Mouse (Mus musculus) heart, embryonic 16.5 days (tissue): ENCODE results near the gene Tsr3. TPM values are rescaled to one million over a fixed set of nuclear protein-coding genes. Genes with fewer than 3 reads are reported as not detected.

Experiments used
- ATAC-seq: fragments of 200-750 bp; cut with Nextera tagmentation; replicated peaks from 2 replicates; pipeline ENCODE4 v1.8.0; 2017; ENCODE audit warnings: moderate number of reproducible peaks; ENCODE audit not compliant: insufficient read depth, low FRiP score; ENCODE audit errors: extremely low read depth
- H3K27ac ChIP-seq: fragments of 300-500 bp; sonication (generic); 2 replicates; pipeline ENCODE4 v1.5.1; 2014; ENCODE audit warnings: mild to moderate bottlenecking, low read length, control low read depth, moderate library complexity
- H3K27me3 ChIP-seq: fragments of 300-500 bp; sonication (generic); 2 replicates; pipeline ENCODE4 v1.6.1; 2014; ENCODE audit warnings: low read length, mixed read lengths; ENCODE audit not compliant: control insufficient read depth, insufficient read depth
- H3K36me3 ChIP-seq: fragments of 300-500 bp; sonication (generic); 2 replicates; pipeline ENCODE4 v1.6.1; 2014; ENCODE audit not compliant: control insufficient read depth, insufficient read depth
- H3K4me1 ChIP-seq: fragments of 300-500 bp; sonication (generic); 2 replicates; pipeline ENCODE4 v1.6.1; 2014; ENCODE audit warnings: low read length, mixed read lengths; ENCODE audit not compliant: control insufficient read depth, insufficient read depth
- H3K4me2 ChIP-seq: fragments of 300-500 bp; sonication (generic); 2 replicates; pipeline ENCODE4 v1.6.1; 2014; ENCODE audit warnings: low read depth, mild to moderate bottlenecking, control low read depth, low read length
- H3K4me3 ChIP-seq: fragments of 300-500 bp; sonication (generic); 2 replicates; pipeline ENCODE4 v1.5.1; 2014; ENCODE audit warnings: mild to moderate bottlenecking, control low read depth, low read length
- H3K9ac ChIP-seq: fragments of 300-500 bp; sonication (generic); 2 replicates; pipeline ENCODE4 v1.6.1; 2014; ENCODE audit warnings: low read length, control low read depth
- H3K9me3 ChIP-seq: fragments of 300-500 bp; sonication (generic); replicated peaks from 2 replicates; pipeline ENCODE4 v1.6.1; 2016; ENCODE audit warnings: low read length; ENCODE audit not compliant: control insufficient read depth
- WGBS: fragments of 180-500 bp; shearing (Covaris S2); extraction: QIAGEN DNeasy Blood & Tissue Kit; methylation state at CpG from one replicate; pipeline ENCODE4 v1.1.7; 2014; 5-methylcytosine and 5-hydroxymethylcytosine counted together
- microRNA-seq: library from miRNA; unstranded; fragments of <30 nt; microRNA quantifications from one replicate; pipeline ENCODE4, GENCODE M21; 2017
- polyA plus RNA-seq: library from polyadenylated mRNA; unstranded; fragments of >200 nt; fragmentation: Nextera tagmentation; extraction: Ambion mirVana; gene quantifications from 2 replicates; pipeline ENCODE4 v1.2.1, GENCODE M21; 2015

Gene Tsr3
- polyA plus RNA-seq, 1 experiment from 2014 or later, result 31.0 TPM

- Histone ChIP-seq H3K9ac (peak within 1 kb of the TSS; percentile 99), H3K4me3 (peak within 1 kb of the TSS; percentile 93), H3K4me2 (peak within 1 kb of the TSS; percentile 60), H3K27ac (peak within 1 kb of the TSS; percentile 94), H3K36me3 (no peaks in the 10 kb centered on the region), H3K27me3 (no peaks in the 10 kb centered on the region), H3K9me3 (no peaks in the 10 kb centered on the region), H3K4me1 (peaks cover 28% of the 10 kb centered on the region)
- ATAC-seq, result no peak
- WGBS, result 79% methylated on average over 9 of the region's 9 CpGs
Observed at GRCm38 (mm10) chr17:25274571-25275346, 34.8 kb downstream of the Tsr3 start, which contains the start of gene Ube2i. TSS of gene Ube2i (minus strand) at chr17:25274622.

GRCm38 (mm10) chr17:25275833-25276232, 35.9 kb downstream of the Tsr3 start:
- Histone ChIP-seq H3K9ac (no peak overlapping the region), H3K4me2 (no peak overlapping the region), H3K9me3 (no peaks in the 10 kb centered on the region), H3K27ac (no peak overlapping the region), H3K27me3 (no peaks in the 10 kb centered on the region), H3K4me1 (peaks cover 18% of the 10 kb centered on the region), H3K4me3 (no peak overlapping the region), H3K36me3 (no peaks in the 10 kb centered on the region)
- 88% methylated on average over 3 of the region's 3 CpGs for WGBS
- ATAC-seq, result no peak

GRCm38 (mm10) chr17:25282133-25282532, 42.2 kb downstream of the Tsr3 start:
- Histone ChIP-seq H3K36me3 (no peaks in the 10 kb centered on the region), H3K9ac (no peak overlapping the region), H3K4me3 (no peak overlapping the region), H3K27ac (no peak overlapping the region), H3K9me3 (peaks cover 4% of the 10 kb centered on the region; the same call in 1 of the 2 replicates), H3K4me2 (peak overlapping the region; percentile 1; the same call in 1 of the 2 replicates), H3K27me3 (no peaks in the 10 kb centered on the region), H3K4me1 (no peaks in the 10 kb centered on the region)
- no peak for ATAC-seq
- 29% methylated on average over 11 of the region's 11 CpGs for WGBS

- ATAC-seq, result no peak
- no peak overlapping the region for H3K4me2 ChIP-seq
- H3K9ac ChIP-seq, result no peak overlapping the region
- H3K27me3 ChIP-seq, result no peaks in the 10 kb centered on the region
- no peak overlapping the region for H3K27ac ChIP-seq
- peaks cover 4% of the 10 kb centered on the region; the same call in 1 of the 2 replicates for H3K9me3 ChIP-seq
- no peaks in the 10 kb centered on the region for H3K36me3 ChIP-seq
- WGBS, result 15% methylated on average over 3 of the region's 3 CpGs
- no peaks in the 10 kb centered on the region for H3K4me1 ChIP-seq
- no peak overlapping the region for H3K4me3 ChIP-seq
Observed at GRCm38 (mm10) chr17:25285033-25285432, 45.1 kb downstream of the Tsr3 start.

- Histone ChIP-seq H3K4me1 (no peaks in the 10 kb centered on the region), H3K9me3 (peaks cover 4% of the 10 kb centered on the region; the same call in 1 of the 2 replicates), H3K27ac (no peak overlapping the region), H3K4me2 (no peak overlapping the region), H3K27me3 (peaks cover 2% of the 10 kb centered on the region; the same call in 1 of the 2 replicates), H3K4me3 (no peak overlapping the region), H3K9ac (no peak overlapping the region), H3K36me3 (no peaks in the 10 kb centered on the region)
- WGBS, result 24% methylated on average over 4 of the region's 4 CpGs
- no peak for ATAC-seq
Observed at GRCm38 (mm10) chr17:25288842-25289241, 48.9 kb downstream of the Tsr3 start.

GRCm38 (mm10) chr17:25290411-25290810, 50.4 kb downstream of the Tsr3 start:
- H3K4me1 ChIP-seq, result no peaks in the 10 kb centered on the region
- H3K36me3 ChIP-seq, result no peaks in the 10 kb centered on the region
- no peaks in the 10 kb centered on the region for H3K9me3 ChIP-seq
- H3K4me3 ChIP-seq, result no peak overlapping the region
- H3K27ac ChIP-seq, result no peak overlapping the region
- no peak overlapping the region for H3K9ac ChIP-seq
- peaks cover 4% of the 10 kb centered on the region for H3K27me3 ChIP-seq
- WGBS, result 23% methylated on average over 4 of the region's 4 CpGs
- no peak for ATAC-seq
- no peak overlapping the region for H3K4me2 ChIP-seq

Small RNA genes within 50 kb of the gene (microRNA-seq; reads per million reads assigned to microRNA genes)
- gene Mir3547, result not detected

Other genes with a start within 250 kb of the Tsr3 start
- 3.9 and 4.2 TPM in 2 replicates for gene Cramp1l, start 224.4 kb upstream of the Tsr3 start, polyA plus RNA-seq
- gene Ift140, start 224.1 kb upstream of the Tsr3 start, polyA plus RNA-seq, result 11.6 TPM in 2 replicates
- gene Tmem204, start 156.6 kb upstream of the Tsr3 start, polyA plus RNA-seq, result 26.7 and 36.1 TPM in 2 replicates
- gene Telo2, start 124.2 kb upstream of the Tsr3 start, polyA plus RNA-seq, result 31.3 and 31.7 TPM in 2 replicates
- gene Ptx4, start 119.4 kb upstream of the Tsr3 start, polyA plus RNA-seq, result 0.20 and 0.24 TPM in 2 replicates
- gene Clcn7, start 106.8 kb upstream of the Tsr3 start, polyA plus RNA-seq, result 16.1 and 19.2 TPM in 2 replicates
- gene Ccdc154, start 77.7 kb upstream of the Tsr3 start, polyA plus RNA-seq, result not detected in 2 replicates
- 0.32 and 0.95 TPM in 2 replicates for gene Gm38655, start 64.7 kb upstream of the Tsr3 start, polyA plus RNA-seq
- 27.0 and 29.6 TPM in 2 replicates for gene BC003965, start 55.6 kb upstream of the Tsr3 start, polyA plus RNA-seq
- 5.4 and 6.1 TPM in 2 replicates for gene Unkl, start 51.8 kb upstream of the Tsr3 start, polyA plus RNA-seq
- gene Gnptg, start within 50 bp of the Tsr3 start, polyA plus RNA-seq, result 23.8 and 25.7 TPM in 2 replicates
- gene Baiap3, start 16.2 kb downstream of the Tsr3 start, polyA plus RNA-seq, result 1.4 and 2.5 TPM in 2 replicates
- 345 and 358 TPM in 2 replicates for gene Ube2i, start 34.5 kb downstream of the Tsr3 start, polyA plus RNA-seq
- gene Prss34, start 58.2 kb downstream of the Tsr3 start, polyA plus RNA-seq, result 0.80 and 0.84 TPM in 2 replicates
- gene Prss28, start 68.5 kb downstream of the Tsr3 start, polyA plus RNA-seq, result not detected in 2 replicates
- not detected in 2 replicates for gene Prss29, start 78.5 kb downstream of the Tsr3 start, polyA plus RNA-seq
- 0.41 and 0.59 TPM in 2 replicates for gene Tpsab1, start 105.4 kb downstream of the Tsr3 start, polyA plus RNA-seq
- 11.0 and 11.7 TPM in 2 replicates for gene Tpsb2, start 126.1 kb downstream of the Tsr3 start, polyA plus RNA-seq
- 0.56 and 0.76 TPM in 2 replicates for gene Tpsg1, start 129.1 kb downstream of the Tsr3 start, polyA plus RNA-seq
- 4.5 and 5.4 TPM in 2 replicates for gene Cacna1h, start 193.6 kb downstream of the Tsr3 start, polyA plus RNA-seq
- gene Tekt4, start 214.4 kb downstream of the Tsr3 start, polyA plus RNA-seq, result 0.81 and 1.5 TPM in 2 replicates